Mouse (Mus musculus) neural tube, embryonic 12.5 days (tissue): ENCODE measurements around the gene Slc44a3. TPM values are rescaled to one million over a fixed set of nuclear protein-coding genes. Genes with fewer than 3 reads are reported as not detected.
"Not testable (repeated sequence)": the region's sequence is repeated elsewhere in the genome, so short reads cannot be mapped to it uniquely, and the experiment has no call there.

Source experiments
- ATAC-seq: fragments of 200-750 bp; cut with Nextera tagmentation; 2 replicates; pipeline ENCODE4 v1.8.0; 2017; ENCODE audit warnings: low read depth, mild to moderate bottlenecking, moderate TSS enrichment, moderate library complexity; ENCODE audit not compliant: low FRiP score
- H3K27ac ChIP-seq: fragments of 300-500 bp; sonication (generic); 2 replicates; pipeline ENCODE4 v1.5.1; 2016
- H3K27me3 ChIP-seq: fragments of 300-500 bp; sonication (generic); replicated peaks from 2 replicates; pipeline ENCODE4 v1.6.1; 2016; ENCODE audit warnings: mild to moderate bottlenecking
- H3K36me3 ChIP-seq: fragments of 300-500 bp; sonication (generic); 2 replicates; pipeline ENCODE4 v1.6.1; 2016; ENCODE audit warnings: mild to moderate bottlenecking
- H3K4me1 ChIP-seq: fragments of 300-500 bp; sonication (generic); 2 replicates; pipeline ENCODE4 v1.6.1; 2016
- H3K4me2 ChIP-seq: fragments of 300-500 bp; sonication (generic); replicated peaks from 2 replicates; pipeline ENCODE4 v1.6.1; 2016; ENCODE audit warnings: mild to moderate bottlenecking
- H3K4me3 ChIP-seq: fragments of 300-500 bp; sonication (generic); 2 replicates; pipeline ENCODE4 v1.5.1; 2016
- H3K9ac ChIP-seq: fragments of 300-500 bp; sonication (generic); 2 replicates; pipeline ENCODE4 v1.6.1; 2016; ENCODE audit warnings: mild to moderate bottlenecking
- H3K9me3 ChIP-seq: fragments of 300-500 bp; sonication (generic); 2 replicates; pipeline ENCODE4 v1.6.1; 2016; ENCODE audit warnings: mild to moderate bottlenecking
- WGBS: fragments of 180-500 bp; shearing (Covaris S2); methylation state at CpG from one replicate; pipeline ENCODE4 v1.1.7; 2016; 5-methylcytosine and 5-hydroxymethylcytosine counted together
- polyA plus RNA-seq: library from polyadenylated mRNA; unstranded; fragments of >200 nt; fragmentation: Nextera tagmentation; extraction: Ambion mirVana; gene quantifications from 2 replicates; pipeline ENCODE4 v1.2.1, GENCODE M21; 2016

The Slc44a3 gene
- polyA plus RNA-seq, 1 experiment from 2014 or later, result 0.53 TPM

- Histone ChIP-seq H3K27me3 (no peaks in the 10 kb centered on the region), H3K27ac (no peak overlapping the region), H3K4me2 (peak overlapping the region; percentile 18; the same call in 1 of the 2 replicates), H3K9ac (no peak overlapping the region), H3K4me3 (no peak overlapping the region), H3K4me1 (peaks cover 11% of the 10 kb centered on the region), H3K36me3 (no peaks in the 10 kb centered on the region), H3K9me3 (no peaks in the 10 kb centered on the region)
- no peak for ATAC-seq
- 58% methylated on average over 5 of the region's 5 CpGs for WGBS
These were observed 8.4 kb upstream of the Slc44a3 start for GRCm38 (mm10) chr3:121540621-121541020.

GRCm38 (mm10) chr3:121539871-121540431, 7.7 kb upstream of the Slc44a3 start:
- Histone ChIP-seq H3K9me3 (no peaks in the 10 kb centered on the region), H3K27ac (no peak overlapping the region), H3K9ac (no peak overlapping the region), H3K36me3 (no peaks in the 10 kb centered on the region), H3K4me3 (no peak overlapping the region), H3K4me1 (peaks cover 11% of the 10 kb centered on the region), H3K27me3 (no peaks in the 10 kb centered on the region), H3K4me2 (peak overlapping the region; percentile 18; the same call in 1 of the 2 replicates)
- peak; percentile 65; the same call in 1 of the 2 replicates for ATAC-seq
- WGBS, result 6% methylated on average over 8 of the region's 8 CpGs

- H3K4me2 ChIP-seq, ATAC-seq, H3K27ac ChIP-seq, H3K4me3 ChIP-seq, H3K36me3 ChIP-seq, H3K9ac ChIP-seq, H3K9me3 ChIP-seq, H3K27me3 ChIP-seq: not testable (repeated sequence)
- WGBS, result 59% methylated on average over 3 of the region's 3 CpGs
- H3K4me1 ChIP-seq, result peaks cover 11% of the 10 kb centered on the region
These were observed 6.6 kb upstream of the Slc44a3 start for GRCm38 (mm10) chr3:121538847-121539246.

- no peak for ATAC-seq
- WGBS, result 96% methylated on average over 3 of the region's 3 CpGs
- H3K4me1 ChIP-seq, result peaks cover 11% of the 10 kb centered on the region
- H3K27me3 ChIP-seq, result 0 out of 2 replicates have a peak, but pooled peaks cover 5% of the 10 kb centered on the region
- no peaks in the 10 kb centered on the region for H3K9me3 ChIP-seq
- no peaks in the 10 kb centered on the region for H3K36me3 ChIP-seq
- H3K4me2 ChIP-seq, result no peak overlapping the region
- H3K27ac ChIP-seq, result no peak overlapping the region
- H3K9ac ChIP-seq, result no peak overlapping the region
- H3K4me3 ChIP-seq, result no peak overlapping the region
These were observed 5.8 kb upstream of the Slc44a3 start for GRCm38 (mm10) chr3:121537996-121538395.

GRCm38 (mm10) chr3:121536803-121537202, 4.6 kb upstream of the Slc44a3 start:
- Histone ChIP-seq H3K4me2 (no peak overlapping the region), H3K4me1 (peaks cover 19% of the 10 kb centered on the region), H3K27me3 (peaks cover 11% of the 10 kb centered on the region), H3K9me3 (no peaks in the 10 kb centered on the region), H3K27ac (no peak overlapping the region), H3K36me3 (no peaks in the 10 kb centered on the region), H3K4me3 (no peak overlapping the region), H3K9ac (no peak overlapping the region)
- 88% methylated on average over 9 of the region's 9 CpGs for WGBS
- no peak for ATAC-seq

GRCm38 (mm10) chr3:121535813-121536504, 3.8 kb upstream of the Slc44a3 start:
- H3K27ac ChIP-seq, result no peak overlapping the region
- H3K4me2 ChIP-seq, result no peak overlapping the region
- no peaks in the 10 kb centered on the region for H3K36me3 ChIP-seq
- H3K27me3 ChIP-seq, result peaks cover 13% of the 10 kb centered on the region
- H3K4me3 ChIP-seq, result no peak overlapping the region
- 94% methylated on average over 3 of the region's 3 CpGs for WGBS
- H3K9ac ChIP-seq, result no peak overlapping the region
- H3K4me1 ChIP-seq, result peaks cover 24% of the 10 kb centered on the region
- no peak for ATAC-seq
- H3K9me3 ChIP-seq, result no peaks in the 10 kb centered on the region

- 0 out of 2 replicates have a peak overlapping the region, but pooled peaks have one; percentile 21 for H3K9ac ChIP-seq
- peak overlapping the region; percentile 61 for H3K4me2 ChIP-seq
- peak overlapping the region; percentile 16 for H3K4me3 ChIP-seq
- H3K27me3 ChIP-seq, result peaks cover 13% of the 10 kb centered on the region
- peak; percentile 25; the same call in 1 of the 2 replicates for ATAC-seq
- H3K4me1 ChIP-seq, result peaks cover 19% of the 10 kb centered on the region
- no peaks in the 10 kb centered on the region for H3K9me3 ChIP-seq
- H3K36me3 ChIP-seq, result no peaks in the 10 kb centered on the region
- 44% methylated on average over 16 of the region's 16 CpGs for WGBS
- no peak overlapping the region for H3K27ac ChIP-seq
These were observed 645 bp downstream of the Slc44a3 start for GRCm38 (mm10) chr3:121531370-121532148.

GRCm38 (mm10) chr3:121530546-121531258, 1.5 kb downstream of the Slc44a3 start:
- H3K9me3 ChIP-seq, result no peaks in the 10 kb centered on the region
- 0 out of 2 replicates have a peak, but pooled peaks have one; percentile 42 for ATAC-seq
- no peak overlapping the region for H3K4me2 ChIP-seq
- H3K4me1 ChIP-seq, result peaks cover 19% of the 10 kb centered on the region
- no peaks in the 10 kb centered on the region for H3K36me3 ChIP-seq
- no peak overlapping the region for H3K4me3 ChIP-seq
- H3K27me3 ChIP-seq, result peaks cover 13% of the 10 kb centered on the region
- H3K9ac ChIP-seq, result no peak overlapping the region
- 30% methylated on average over 10 of the region's 10 CpGs for WGBS
- no peak overlapping the region for H3K27ac ChIP-seq

GRCm38 (mm10) chr3:121526096-121527093, 5.8 kb downstream of the Slc44a3 start:
- Histone ChIP-seq H3K4me2 (no peak overlapping the region), H3K27ac (no peak overlapping the region), H3K4me1 (peaks cover 7% of the 10 kb centered on the region), H3K9ac (no peak overlapping the region), H3K27me3 (no peaks in the 10 kb centered on the region), H3K4me3 (no peak overlapping the region), H3K36me3 (no peaks in the 10 kb centered on the region), H3K9me3 (no peaks in the 10 kb centered on the region)
- no peak for ATAC-seq
- 76% methylated on average over 17 of the region's 17 CpGs for WGBS

GRCm38 (mm10) chr3:121521633-121522125, 10.5 kb downstream of the Slc44a3 start:
- H3K9ac ChIP-seq, result no peak overlapping the region
- no peak overlapping the region for H3K4me2 ChIP-seq
- H3K36me3 ChIP-seq, result no peaks in the 10 kb centered on the region
- no peaks in the 10 kb centered on the region for H3K27me3 ChIP-seq
- H3K27ac ChIP-seq, result no peak overlapping the region
- ATAC-seq, result no peak
- no peak overlapping the region for H3K4me3 ChIP-seq
- no peaks in the 10 kb centered on the region for H3K9me3 ChIP-seq
- no peaks in the 10 kb centered on the region for H3K4me1 ChIP-seq
- WGBS, result 81% methylated on average over 10 of the region's 10 CpGs

- no peaks in the 10 kb centered on the region for H3K27me3 ChIP-seq
- no peak for ATAC-seq
- no peaks in the 10 kb centered on the region for H3K4me1 ChIP-seq
- H3K36me3 ChIP-seq, result no peaks in the 10 kb centered on the region
- no peaks in the 10 kb centered on the region for H3K9me3 ChIP-seq
- 95% methylated on average over 3 of the region's 3 CpGs for WGBS
- no peak overlapping the region for H3K4me2 ChIP-seq
- H3K9ac ChIP-seq, result no peak overlapping the region
- H3K27ac ChIP-seq, result no peak overlapping the region
- H3K4me3 ChIP-seq, result no peak overlapping the region
These were observed 11.1 kb downstream of the Slc44a3 start for GRCm38 (mm10) chr3:121521123-121521522.
